Mouse (Mus musculus) lung, embryonic 14.5 days (tissue): ENCODE measurements around the gene Smcp. TPM values are rescaled to one million over a fixed set of nuclear protein-coding genes. Genes with fewer than 3 reads are reported as not detected.
A peak's percentile ranks its signal among the peaks of the same experiment; 100 is the strongest.

Experiments used
- ATAC-seq: fragments of 200-750 bp; cut with Nextera tagmentation; 2 replicates; pipeline ENCODE4 v1.8.0; 2017; ENCODE audit warnings: mild to moderate bottlenecking, moderate TSS enrichment, moderate library complexity; ENCODE audit not compliant: insufficient read depth
- DNase-seq: peaks from one replicate; pipeline ENCODE4 v3.0.0-alpha.2; 2015
- H3K27ac ChIP-seq: fragments of 300-500 bp; sonication (generic); 2 replicates; pipeline ENCODE4 v1.5.1; 2014; ENCODE audit warnings: low read depth, mild to moderate bottlenecking, moderate library complexity
- H3K27me3 ChIP-seq: fragments of 300-500 bp; sonication (generic); 2 replicates; pipeline ENCODE4 v1.6.1; 2014; ENCODE audit warnings: low read length, control low read depth; ENCODE audit not compliant: insufficient read depth
- H3K36me3 ChIP-seq: fragments of 300-500 bp; sonication (generic); 2 replicates; pipeline ENCODE4 v1.6.1; 2014; ENCODE audit warnings: control low read depth; ENCODE audit not compliant: insufficient read depth
- H3K4me1 ChIP-seq: fragments of 300-500 bp; sonication (generic); 2 replicates; pipeline ENCODE4 v1.6.1; 2014; ENCODE audit warnings: antibody characterized with exemption, control low read depth; ENCODE audit not compliant: insufficient read depth
- H3K4me2 ChIP-seq: fragments of 300-500 bp; sonication (generic); 2 replicates; pipeline ENCODE4 v1.6.1; 2014; ENCODE audit warnings: mild to moderate bottlenecking
- H3K4me3 ChIP-seq: fragments of 300-500 bp; sonication (generic); 2 replicates; pipeline ENCODE4 v1.5.1; 2014; ENCODE audit warnings: low read depth, low read length
- H3K9ac ChIP-seq: fragments of 300-500 bp; sonication (generic); 2 replicates; pipeline ENCODE4 v1.6.1; 2014
- H3K9me3 ChIP-seq: fragments of 300-500 bp; sonication (generic); 2 replicates; pipeline ENCODE4 v1.6.1; 2016; ENCODE audit warnings: low read depth, low read length, control low read depth
- CTCF ChIP-seq: IDR thresholded peaks from 2 replicates; pipeline ENCODE4 v1.5.1; 2016; ENCODE audit warnings: antibody characterized with exemption, low read depth
- WGBS: fragments of 180-500 bp; shearing (Covaris S2); extraction: QIAGEN DNeasy Blood & Tissue Kit; methylation state at CpG from one replicate; pipeline ENCODE4 v1.1.7; 2014; 5-methylcytosine and 5-hydroxymethylcytosine counted together
- polyA plus RNA-seq: library from polyadenylated mRNA; unstranded; fragments of >200 nt; fragmentation: Nextera tagmentation; extraction: Ambion mirVana; gene quantifications from 2 replicates; pipeline ENCODE4 v1.2.1, GENCODE M21; 2014

The Smcp gene
- polyA plus RNA-seq, 1 experiment from 2014 or later, result not detected

- Histone ChIP-seq H3K27ac (no peak overlapping the region), H3K9me3 (peaks cover 5% of the 10 kb centered on the region; the same call in 1 of the 2 replicates), H3K27me3 (no peaks in the 10 kb centered on the region), H3K4me2 (no peak overlapping the region), H3K9ac (no peak overlapping the region), H3K36me3 (no peaks in the 10 kb centered on the region), H3K4me3 (no peak overlapping the region), H3K4me1 (no peaks in the 10 kb centered on the region)
- 47% methylated on average over 1 of the region's 1 CpGs for WGBS
- TF ChIP-seq CTCF, result peak; percentile 35; the same call in 1 of the 2 replicates
- DNase-seq (peak; percentile 9), ATAC-seq (no peak)
These were observed 11.7 kb upstream of the Smcp start for GRCm38 (mm10) chr3:92600456-92600855.

GRCm38 (mm10) chr3:92599973-92600372 lies 11.2 kb upstream of the Smcp start:
- H3K4me1 ChIP-seq, result no peaks in the 10 kb centered on the region
- no peak overlapping the region for H3K4me2 ChIP-seq
- H3K9ac ChIP-seq, result no peak overlapping the region
- H3K4me3 ChIP-seq, result no peak overlapping the region
- DNase-seq (no peak), ATAC-seq (no peak)
- TF ChIP-seq CTCF, result no peak
- H3K36me3 ChIP-seq, result no peaks in the 10 kb centered on the region
- H3K27ac ChIP-seq, result no peak overlapping the region
- H3K9me3 ChIP-seq, result peaks cover 5% of the 10 kb centered on the region; the same call in 1 of the 2 replicates
- no peaks in the 10 kb centered on the region for H3K27me3 ChIP-seq

GRCm38 (mm10) chr3:92598429-92598828 lies 9.6 kb upstream of the Smcp start:
- no peaks in the 10 kb centered on the region for H3K4me1 ChIP-seq
- no peak overlapping the region for H3K27ac ChIP-seq
- WGBS, result 87% methylated on average over 2 of the region's 2 CpGs
- H3K36me3 ChIP-seq, result no peaks in the 10 kb centered on the region
- H3K4me2 ChIP-seq, result no peak overlapping the region
- peaks cover 5% of the 10 kb centered on the region; the same call in 1 of the 2 replicates for H3K9me3 ChIP-seq
- no peak for ATAC-seq
- H3K4me3 ChIP-seq, result no peak overlapping the region
- H3K9ac ChIP-seq, result no peak overlapping the region
- H3K27me3 ChIP-seq, result no peaks in the 10 kb centered on the region
- TF ChIP-seq CTCF, result no peak
- no peak for DNase-seq

- no peak for ATAC-seq
- no peaks in the 10 kb centered on the region for H3K36me3 ChIP-seq
- no peak for TF ChIP-seq CTCF
These were observed 1.6 kb downstream of the Smcp start for GRCm38 (mm10) chr3:92587190-92587589.

GRCm38 (mm10) chr3:92585055-92585454 lies 3.7 kb downstream of the Smcp start:
- H3K27me3 ChIP-seq, result no peaks in the 10 kb centered on the region
- no peak for ATAC-seq
- H3K4me2 ChIP-seq, result no peak overlapping the region
- WGBS, result 38% methylated on average over 1 of the region's 1 CpGs
- no peak for TF ChIP-seq CTCF
- H3K9ac ChIP-seq, result no peak overlapping the region
- DNase-seq, result no peak
- no peaks in the 10 kb centered on the region for H3K4me1 ChIP-seq
- no peaks in the 10 kb centered on the region for H3K9me3 ChIP-seq
- H3K4me3 ChIP-seq, result no peak overlapping the region
- no peaks in the 10 kb centered on the region for H3K36me3 ChIP-seq
- no peak overlapping the region for H3K27ac ChIP-seq

More at GRCm38 (mm10) chr3:92587190-92587589, 1.6 kb downstream of the Smcp start:
- no peak for DNase-seq
- Histone ChIP-seq H3K9me3 (no peaks in the 10 kb centered on the region), H3K4me3 (no peak overlapping the region), H3K4me1 (no peaks in the 10 kb centered on the region), H3K9ac (no peak overlapping the region), H3K27ac (no peak overlapping the region), H3K27me3 (no peaks in the 10 kb centered on the region), H3K4me2 (no peak overlapping the region)
- 67% methylated on average over 3 of the region's 3 CpGs for WGBS

GRCm38 (mm10) chr3:92583164-92583826 lies 5.5 kb downstream of the Smcp start:
- whole genome bisulfite sequencing, result 45% methylated on average over 3 of the region's 3 CpGs
- H3K27me3 ChIP-seq, result no peaks in the 10 kb centered on the region
- no peak for ATAC-seq
- H3K9ac ChIP-seq, result no peak overlapping the region
- H3K36me3 ChIP-seq, result no peaks in the 10 kb centered on the region
- no peaks in the 10 kb centered on the region for H3K4me1 ChIP-seq
- H3K4me2 ChIP-seq, result no peak overlapping the region
- no peak overlapping the region for H3K27ac ChIP-seq
- TF ChIP-seq CTCF, result no peak
- no peaks in the 10 kb centered on the region for H3K9me3 ChIP-seq
- no peak overlapping the region for H3K4me3 ChIP-seq
- DNase-seq, result no peak

- no peaks in the 10 kb centered on the region for H3K9me3 ChIP-seq
- H3K4me2 ChIP-seq, result no peak overlapping the region
- H3K27me3 ChIP-seq, result no peaks in the 10 kb centered on the region
- DNase-seq (no peak), ATAC-seq (no peak)
- H3K27ac ChIP-seq, result no peak overlapping the region
- H3K4me3 ChIP-seq, result no peak overlapping the region
- H3K4me1 ChIP-seq, result no peaks in the 10 kb centered on the region
- no peak overlapping the region for H3K9ac ChIP-seq
- no peaks in the 10 kb centered on the region for H3K36me3 ChIP-seq
- 52% methylated on average over 1 of the region's 1 CpGs for WGBS
- no peak for TF ChIP-seq CTCF
These were observed 9.3 kb downstream of the Smcp start for GRCm38 (mm10) chr3:92579508-92579907.
